Comparison of ENCODE assay signal across 9 mouse cellular contexts in the genomic region with DNA sequence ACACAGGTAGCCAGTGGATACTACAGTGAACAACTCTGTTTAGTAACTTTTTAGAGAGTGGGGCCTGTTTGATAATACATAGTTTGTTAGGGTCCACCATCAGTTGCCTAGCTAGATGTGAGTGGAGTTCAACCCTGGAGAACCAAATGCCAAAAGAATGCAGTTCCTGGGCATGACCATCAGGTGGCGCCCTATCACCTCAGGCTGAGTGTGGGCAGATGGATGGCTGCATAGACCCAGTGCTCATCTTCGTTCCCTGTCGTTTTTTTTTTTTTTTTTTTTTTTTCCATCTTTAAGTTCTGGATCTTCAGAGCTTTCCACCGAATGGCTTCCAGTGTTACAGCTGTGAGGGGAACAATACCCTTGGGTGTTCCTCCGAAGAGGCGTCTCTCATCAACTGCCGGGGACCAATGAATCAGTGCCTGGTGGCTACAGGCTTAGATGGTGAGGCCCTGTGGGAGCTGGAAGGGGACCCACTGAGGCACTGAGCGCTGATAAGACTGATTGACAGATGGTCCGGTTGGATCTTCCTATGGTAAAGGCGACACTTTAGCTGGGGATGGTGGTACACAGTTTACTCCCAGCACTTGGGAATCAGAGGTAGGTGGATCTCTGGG. TPM values are rescaled to one million over a fixed set of nuclear protein-coding genes. Genes with fewer than 3 reads are reported as not detected.
DNase-seq lines count a peak whose midpoint lies in the region; ATAC-seq and TF ChIP-seq lines count a peak whose summit lies in the region.
"Had no signal": no experiment of that assay in that cellular context is flagged by ENCODE, and none has a peak within 500 bp of the region (broad histone marks: within the 10 kb centered on the region; RNA-seq: fewer than 3 reads in every experiment).

No protein-coding gene starts in this region.

- TF ChIP-seq POLR2A in bone marrow macrophage, adult 2 months (IDR thresholded peaks at IDR 0.05; ENCODE audit: borderline replicate concordance, low read depth, low read length), result no peak
- TF ChIP-seq POLR2A in spleen, adult 2 months (IDR thresholded peaks at IDR 0.05; ENCODE audit: low read depth, low read length), result no peak

- DNase-seq in heart, adult 18-20 months, result peak; percentile 51 to 83
- no peak for DNase-seq in heart, embryonic 10.5 days (ENCODE audit: low spot score)
- peak; percentile 71 for DNase-seq in forebrain, embryonic 10.5 days (ENCODE audit: extremely low spot score, low spot score)
- peak; percentile 73 for DNase-seq in left cerebral cortex, postnatal 4 days
- DNase-seq in spleen, adult 2 months (ENCODE audit: low read depth in 1 of 2, low spot score in 2 of 2), result peak in 1 of 2 experiments; percentile 66

- no peak overlapping the region for H3K4me3 ChIP-seq in heart, embryonic 10.5 days
- H3K4me3 ChIP-seq in bone marrow macrophage, adult 2 months (ENCODE audit: insufficient read depth, low read length), result no peak overlapping the region
- H3K4me3 ChIP-seq in forebrain, embryonic 10.5 days, result no peak overlapping the region
- no peak overlapping the region for H3K4me3 ChIP-seq in midbrain, embryonic 12.5 days
- H3K4me3 ChIP-seq in spleen, adult 2 months (ENCODE audit: extremely low read depth, insufficient read depth, insufficient read length), result no peak overlapping the region

- H3K4me1 ChIP-seq in heart, embryonic 10.5 days, result no peaks in the 10 kb centered on the region
- H3K4me1 ChIP-seq in bone marrow macrophage, adult 2 months (ENCODE audit: control insufficient read depth, insufficient read depth, low read length), result no peaks in the 10 kb centered on the region
- peaks cover 7% of the 10 kb centered on the region for H3K4me1 ChIP-seq in forebrain, embryonic 10.5 days
- H3K4me1 ChIP-seq in midbrain, embryonic 12.5 days, result 0 out of 2 replicates have a peak, but pooled peaks cover 3% of the 10 kb centered on the region
- peaks cover 2% of the 10 kb centered on the region; the same call in 1 of the 2 replicates for H3K4me1 ChIP-seq in spleen, adult 2 months (ENCODE audit: control insufficient read depth, insufficient read depth, insufficient read length)

- H3K27ac ChIP-seq in heart, embryonic 10.5 days, result no peak overlapping the region
- H3K27ac ChIP-seq in bone marrow macrophage, adult 2 months (ENCODE audit: insufficient read depth, low read depth, low read length), result no peak overlapping the region
- no peak overlapping the region for H3K27ac ChIP-seq in forebrain, embryonic 10.5 days
- no peak overlapping the region for H3K27ac ChIP-seq in midbrain, embryonic 12.5 days (replicated peaks)
- no peak overlapping the region for H3K27ac ChIP-seq in spleen, adult 2 months (ENCODE audit: insufficient read depth, low read length)

- no peak overlapping the region for H3K4me2 ChIP-seq in midbrain, embryonic 12.5 days (replicated peaks)

- no peak overlapping the region for H3K9ac ChIP-seq in midbrain, embryonic 12.5 days (replicated peaks)

- peaks cover 11% of the 10 kb centered on the region; the same call in 1 of the 2 replicates for H3K27me3 ChIP-seq in heart, embryonic 10.5 days (ENCODE audit: insufficient read depth, poor library complexity, severe bottlenecking)
- H3K27me3 ChIP-seq in forebrain, embryonic 10.5 days (ENCODE audit: poor library complexity, severe bottlenecking), result peaks cover 16% of the 10 kb centered on the region
- H3K27me3 ChIP-seq in midbrain, embryonic 12.5 days, result peaks cover 10% of the 10 kb centered on the region; the same call in 1 of the 2 replicates
- H3K27me3 ChIP-seq in spleen, adult 2 months (ENCODE audit: control insufficient read depth, insufficient read depth, low read length), result no peaks in the 10 kb centered on the region

- peak; percentile 72 for ATAC-seq in inflammation-experienced regulatory T-cells, adult 6 months
- ATAC-seq in midbrain, embryonic 12.5 days (ENCODE audit: low FRiP score, low read depth), result peak; percentile 61; the same call in 1 of the 2 replicates

- H3K9me3 ChIP-seq in heart, embryonic 10.5 days, result peaks cover 2% of the 10 kb centered on the region; the same call in 1 of the 2 replicates
- H3K9me3 ChIP-seq in forebrain, embryonic 10.5 days, result peaks cover 21% of the 10 kb centered on the region
- no peaks in the 10 kb centered on the region; the same call in 1 of the 2 replicates for H3K9me3 ChIP-seq in midbrain, embryonic 12.5 days

- WGBS in heart, embryonic 10.5 days, result 54% methylated on average over 10 of the region's 10 CpGs
- 55% methylated on average over 10 of the region's 10 CpGs for WGBS in forebrain, embryonic 10.5 days
- 47% methylated on average over 10 of the region's 10 CpGs for whole genome bisulfite sequencing in midbrain, embryonic 12.5 days
- 60% methylated on average over 10 of the region's 10 CpGs for WGBS in spleen, adult 2 months

- TF ChIP-seq CTCF in bone marrow macrophage, adult 2 months (IDR thresholded peaks at IDR 0.05; ENCODE audit: low read depth, low read length), result peak; percentile 72
- peak; percentile 90; the same call in 1 of the 2 replicates for TF ChIP-seq CTCF in spleen, adult 2 months (IDR thresholded peaks at IDR 0.05; ENCODE audit: extremely low read depth, insufficient read depth, insufficient read length, insufficient replicate concordance)

- intact Hi-C loops in left cerebral cortex, postnatal 4 days (cut with DNase I), result no loop called here

- H3K36me3 ChIP-seq in heart, embryonic 10.5 days, result 0 out of 2 replicates have a peak, but pooled peaks cover 12% of the 10 kb centered on the region
- H3K36me3 ChIP-seq in forebrain, embryonic 10.5 days (replicated peaks), result no peaks in the 10 kb centered on the region
- no peaks in the 10 kb centered on the region for H3K36me3 ChIP-seq in midbrain, embryonic 12.5 days
- peaks cover 29% of the 10 kb centered on the region for H3K36me3 ChIP-seq in spleen, adult 2 months (ENCODE audit: control insufficient read depth, insufficient read depth, low read length)

RNA-seq across cellular contexts. Expression of a gene that starts 7.8 kb away (rescaled TPM):
- 10 to 100 TPM; 15.4 to 24.2 TPM for total RNA-seq in heart, adult 18-20 months (2021)
- polyA plus RNA-seq in heart, embryonic 10.5 days (2016; fragmentation: Nextera tagmentation; extraction: Ambion mirVana), result 0.54 and 0.63 TPM in 2 replicates
- polyA plus RNA-seq in bone marrow macrophage, adult 2 months (2012; ENCODE audit: insufficient read depth, insufficient read length, missing spikeins), result not detected in 2 replicates
- polyA plus RNA-seq in forebrain, embryonic 10.5 days (2016; fragmentation: Nextera tagmentation; extraction: Ambion mirVana), result 9.3 and 10.0 TPM in 2 replicates
- polyA plus RNA-seq in inflammation-experienced regulatory T-cells, adult 6 months (2017; shearing (Covaris generic)), result not detected
- total RNA-seq in left cerebral cortex, postnatal 4 days (2021), result 100 to 1,000 TPM; 332 to 353 TPM
- polyA plus RNA-seq in midbrain, embryonic 12.5 days (2016; fragmentation: Nextera tagmentation; extraction: Ambion mirVana), result 38.8 and 43.6 TPM in 2 replicates
- 33.1 and 34.5 TPM in 2 replicates for polyA plus RNA-seq in spleen, adult 2 months (2012; rRNA removed)

RNA-seq across cellular contexts. Expression of a gene that starts 11.7 kb away (rescaled TPM):
- total RNA-seq in heart, adult 18-20 months (2021), result 1 to 10 TPM; 2.6 to 3.4 TPM
- polyA plus RNA-seq in heart, embryonic 10.5 days (2016; fragmentation: Nextera tagmentation; extraction: Ambion mirVana), result 4.3 and 7.3 TPM in 2 replicates
- polyA plus RNA-seq in bone marrow macrophage, adult 2 months (2012; ENCODE audit: insufficient read depth, insufficient read length, missing spikeins), result 24.8 and 27.5 TPM in 2 replicates
- polyA plus RNA-seq in forebrain, embryonic 10.5 days (2016; fragmentation: Nextera tagmentation; extraction: Ambion mirVana), result 1.1 and 1.3 TPM in 2 replicates
- polyA plus RNA-seq in inflammation-experienced regulatory T-cells, adult 6 months (2017; shearing (Covaris generic)), result 1 to 10 TPM in 2 of 3 experiments, under 1 TPM in 1; 0.62 to 1.6 (median 1.5) TPM
- 1 to 10 TPM; 1.0 to 1.2 TPM for total RNA-seq in left cerebral cortex, postnatal 4 days (2021)
- 0.60 and 1.2 TPM in 2 replicates for polyA plus RNA-seq in midbrain, embryonic 12.5 days (2016; fragmentation: Nextera tagmentation; extraction: Ambion mirVana)
- 51.2 and 58.6 TPM in 2 replicates for polyA plus RNA-seq in spleen, adult 2 months (2012; rRNA removed)

RNA-seq across cellular contexts. Expression of a gene that starts 21.9 kb away (rescaled TPM):
- not detected for total RNA-seq in heart, adult 18-20 months (2021)
- 0.16 TPM in 1 of 2 replicates, not detected in the other for polyA plus RNA-seq in heart, embryonic 10.5 days (2016; fragmentation: Nextera tagmentation; extraction: Ambion mirVana)
- polyA plus RNA-seq in bone marrow macrophage, adult 2 months (2012; ENCODE audit: insufficient read depth, insufficient read length, missing spikeins), result not detected in 2 replicates
- polyA plus RNA-seq in forebrain, embryonic 10.5 days (2016; fragmentation: Nextera tagmentation; extraction: Ambion mirVana), result not detected in 2 replicates
- not detected for polyA plus RNA-seq in inflammation-experienced regulatory T-cells, adult 6 months (2017; shearing (Covaris generic))
- total RNA-seq in left cerebral cortex, postnatal 4 days (2021), result not detected
- polyA plus RNA-seq in midbrain, embryonic 12.5 days (2016; fragmentation: Nextera tagmentation; extraction: Ambion mirVana), result not detected in 2 replicates
- polyA plus RNA-seq in spleen, adult 2 months (2012; rRNA removed), result 6.5 and 19.9 TPM in 2 replicates
- polyA plus RNA-seq: heart, embryonic 14.5 days had no signal

RNA-seq across cellular contexts. Expression of a gene that starts 32.8 kb away (rescaled TPM):
- total RNA-seq in heart, adult 18-20 months (2021), result 10 to 100 TPM; 13.3 to 20.8 TPM
- 41.9 and 61.3 TPM in 2 replicates for polyA plus RNA-seq in heart, embryonic 10.5 days (2016; fragmentation: Nextera tagmentation; extraction: Ambion mirVana)
- 0.69 TPM in 1 of 2 replicates, not detected in the other for polyA plus RNA-seq in bone marrow macrophage, adult 2 months (2012; ENCODE audit: insufficient read depth, insufficient read length, missing spikeins)
- 111 and 113 TPM in 2 replicates for polyA plus RNA-seq in forebrain, embryonic 10.5 days (2016; fragmentation: Nextera tagmentation; extraction: Ambion mirVana)
- under 1 TPM in 1 of 3 experiments, not detected in 2; 0.33 TPM for polyA plus RNA-seq in inflammation-experienced regulatory T-cells, adult 6 months (2017; shearing (Covaris generic))
- total RNA-seq in left cerebral cortex, postnatal 4 days (2021), result 100 to 1,000 TPM; 105 to 108 TPM
- 163 and 178 TPM in 2 replicates for polyA plus RNA-seq in midbrain, embryonic 12.5 days (2016; fragmentation: Nextera tagmentation; extraction: Ambion mirVana)
- polyA plus RNA-seq in spleen, adult 2 months (2012; rRNA removed), result 4.0 and 5.9 TPM in 2 replicates

RNA-seq across cellular contexts. Expression of a gene that starts 38.2 kb away (rescaled TPM):
- not detected for total RNA-seq in heart, adult 18-20 months (2021)
- polyA plus RNA-seq in heart, embryonic 10.5 days (2016; fragmentation: Nextera tagmentation; extraction: Ambion mirVana), result 0.46 and 0.49 TPM in 2 replicates
- polyA plus RNA-seq in bone marrow macrophage, adult 2 months (2012; ENCODE audit: insufficient read depth, insufficient read length, missing spikeins), result not detected in 2 replicates
- polyA plus RNA-seq in forebrain, embryonic 10.5 days (2016; fragmentation: Nextera tagmentation; extraction: Ambion mirVana), result 0.82 and 1.3 TPM in 2 replicates
- not detected for polyA plus RNA-seq in inflammation-experienced regulatory T-cells, adult 6 months (2017; shearing (Covaris generic))
- not detected for total RNA-seq in left cerebral cortex, postnatal 4 days (2021)
- 2.1 and 2.3 TPM in 2 replicates for polyA plus RNA-seq in midbrain, embryonic 12.5 days (2016; fragmentation: Nextera tagmentation; extraction: Ambion mirVana)
- not detected in 2 replicates for polyA plus RNA-seq in spleen, adult 2 months (2012; rRNA removed)
